Mouse (Mus musculus) heart, postnatal 0 days (tissue): ENCODE measurements at regions not wholly inside any gene's neighbourhood (a gene's known extent, or its start where the extent isn't known, plus 50 kb on each side); places are given as distances from the start of the nearest gene placed in this dataset.

Experiments used
- ATAC-seq: fragments of 200-750 bp; cut with Nextera tagmentation; 2 replicates; pipeline ENCODE4 v1.8.0; 2017; ENCODE audit warnings: low read depth, moderate number of reproducible peaks, moderate library complexity; ENCODE audit not compliant: insufficient read depth
- DNase-seq: peaks from one replicate; pipeline ENCODE4 v3.0.0-alpha.2; 2016; ENCODE audit warnings: low spot score
- H3K27ac ChIP-seq: fragments of 300-500 bp; sonication (generic); 2 replicates; pipeline ENCODE4 v1.5.1; 2014; ENCODE audit warnings: low read depth, mild to moderate bottlenecking
- H3K27me3 ChIP-seq: fragments of 300-500 bp; sonication (generic); 2 replicates; pipeline ENCODE4 v1.6.1; 2014; ENCODE audit warnings: low read length, mixed read lengths; ENCODE audit not compliant: control insufficient read depth, insufficient read depth
- H3K36me3 ChIP-seq: fragments of 300-500 bp; sonication (generic); replicated peaks from 2 replicates; pipeline ENCODE4 v1.6.1; 2014; ENCODE audit warnings: low read length, mixed read lengths; ENCODE audit not compliant: control insufficient read depth, insufficient read depth
- H3K4me1 ChIP-seq: fragments of 300-500 bp; sonication (generic); 2 replicates; pipeline ENCODE4 v1.6.1; 2014; ENCODE audit warnings: antibody characterized with exemption; ENCODE audit not compliant: control insufficient read depth, insufficient read depth
- H3K4me2 ChIP-seq: fragments of 300-500 bp; sonication (generic); 2 replicates; pipeline ENCODE4 v1.6.1; 2014; ENCODE audit warnings: low read depth, mild to moderate bottlenecking, low read length, moderate library complexity
- H3K4me3 ChIP-seq: fragments of 300-500 bp; sonication (generic); 2 replicates; pipeline ENCODE4 v1.5.1; 2014; ENCODE audit warnings: low read depth, low read length
- H3K9ac ChIP-seq: fragments of 300-500 bp; sonication (generic); replicated peaks from 2 replicates; pipeline ENCODE4 v1.6.1; 2014; ENCODE audit warnings: low read depth, low read length, mixed read lengths
- H3K9me3 ChIP-seq: fragments of 300-500 bp; sonication (generic); replicated peaks from 2 replicates; pipeline ENCODE4 v1.6.1; 2016; ENCODE audit warnings: low read length; ENCODE audit not compliant: control insufficient read depth
- CTCF ChIP-seq: IDR thresholded peaks from 2 replicates; pipeline ENCODE4 v1.5.1; 2016; ENCODE audit warnings: antibody characterized with exemption, control low read depth, low read depth
- EP300 ChIP-seq: IDR thresholded peaks from 2 replicates; pipeline ENCODE4 v1.6.1; 2016; ENCODE audit warnings: antibody characterized with exemption, low read depth
- WGBS: fragments of 180-500 bp; shearing (Covaris S2); extraction: QIAGEN DNeasy Blood & Tissue Kit; methylation state at CpG from one replicate; pipeline ENCODE4 v1.1.7; 2014; 5-methylcytosine and 5-hydroxymethylcytosine counted together

DNA sequence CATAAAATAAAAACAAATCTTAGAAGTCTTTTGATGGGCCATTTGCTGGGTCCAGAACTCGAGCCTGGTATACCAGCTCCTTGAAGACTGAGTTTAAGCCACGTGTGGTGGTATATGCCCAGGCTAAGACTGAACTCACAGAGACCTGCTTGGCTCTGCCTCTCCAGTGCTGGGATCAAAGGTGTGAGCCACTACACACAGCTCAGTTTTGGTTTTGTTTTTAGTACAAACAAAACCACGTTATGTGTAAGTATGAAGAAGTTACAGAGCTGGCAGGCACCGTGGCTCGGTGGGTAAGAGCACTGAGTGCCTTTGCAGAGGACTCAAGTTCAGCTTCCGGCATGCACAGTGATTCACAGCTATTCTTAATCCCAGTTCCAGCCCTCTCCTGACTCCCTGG, 75.6 kb downstream of the Wdr5 start:
- H3K27me3 ChIP-seq, result no peaks in the 10 kb centered on the region
- no peak overlapping the region for H3K4me3 ChIP-seq
- H3K36me3 ChIP-seq, result no peaks in the 10 kb centered on the region
- ATAC-seq (no peak), DNase-seq (no peak)
- no peak for TF ChIP-seq CTCF
- no peak overlapping the region for H3K9ac ChIP-seq
- no peaks in the 10 kb centered on the region for H3K4me1 ChIP-seq
- H3K9me3 ChIP-seq, result no peaks in the 10 kb centered on the region
- no peak overlapping the region for H3K4me2 ChIP-seq
- no peak overlapping the region for H3K27ac ChIP-seq
- WGBS, result 74% methylated on average over 6 of the region's 6 CpGs

DNA sequence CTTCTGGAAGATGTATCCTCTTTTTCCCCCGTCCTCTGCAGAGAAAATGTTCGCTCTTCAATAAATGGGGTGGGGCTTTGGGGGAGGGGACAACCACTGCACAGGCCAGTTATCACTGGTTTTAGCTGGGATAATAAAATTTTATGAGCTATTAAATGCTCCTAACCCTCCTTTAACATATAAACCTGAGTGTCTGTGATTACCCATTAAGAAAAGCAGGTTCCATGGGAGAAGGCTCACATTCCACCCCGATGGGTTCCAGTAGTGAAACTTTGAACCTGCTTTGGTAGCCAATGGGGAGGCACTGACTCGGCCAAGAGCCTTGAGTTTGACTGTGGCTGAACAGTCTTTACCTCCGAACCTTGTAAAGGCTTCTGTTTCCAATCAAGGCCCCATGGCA, 76.7 kb downstream of the Wdr5 start:
- ATAC-seq (no peak), DNase-seq (no peak)
- no peak overlapping the region for H3K4me3 ChIP-seq
- H3K4me2 ChIP-seq, result no peak overlapping the region
- WGBS, result 90% methylated on average over 5 of the region's 5 CpGs
- no peaks in the 10 kb centered on the region for H3K9me3 ChIP-seq
- no peak overlapping the region for H3K9ac ChIP-seq
- H3K36me3 ChIP-seq, result no peaks in the 10 kb centered on the region
- H3K27me3 ChIP-seq, result no peaks in the 10 kb centered on the region
- no peaks in the 10 kb centered on the region for H3K4me1 ChIP-seq
- no peak overlapping the region for H3K27ac ChIP-seq
- TF ChIP-seq CTCF (no peak), EP300 (no peak)

DNA sequence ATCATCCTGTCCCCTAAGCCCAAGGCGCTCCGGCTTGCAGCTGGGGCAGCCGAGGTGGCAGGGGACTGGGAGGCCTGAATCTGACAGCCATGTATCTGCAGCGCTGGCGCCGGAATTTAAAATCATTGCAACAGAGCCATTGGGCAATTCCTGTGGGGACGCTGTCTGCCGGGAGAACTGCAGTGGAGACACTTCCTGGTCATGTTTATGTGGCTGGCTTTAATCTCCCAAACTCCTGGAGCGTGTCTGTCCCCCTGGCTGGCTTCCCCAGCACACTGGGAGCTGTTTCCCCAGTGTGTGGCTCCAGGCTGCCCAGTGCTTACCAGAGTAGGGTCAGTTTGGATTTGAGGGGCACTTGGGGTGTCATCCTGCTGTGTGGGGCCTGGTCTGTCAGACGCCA, 78.4 kb downstream of the Wdr5 start:
- H3K27ac ChIP-seq, result peak overlapping the region; percentile 23; the same call in 1 of the 2 replicates
- no peaks in the 10 kb centered on the region for H3K36me3 ChIP-seq
- H3K9me3 ChIP-seq, result no peaks in the 10 kb centered on the region
- TF ChIP-seq EP300 (no peak), CTCF (0 out of 2 replicates have a peak, but pooled peaks have one; percentile 4)
- H3K27me3 ChIP-seq, result no peaks in the 10 kb centered on the region
- no peak overlapping the region for H3K9ac ChIP-seq
- 42% methylated on average over 10 of the region's 10 CpGs for whole genome bisulfite sequencing
- H3K4me3 ChIP-seq, result no peak overlapping the region
- peak; percentile 51 for DNase-seq
- peak; percentile 13; the same call in 1 of the 2 replicates for ATAC-seq
- H3K4me2 ChIP-seq, result no peak overlapping the region
- no peaks in the 10 kb centered on the region for H3K4me1 ChIP-seq

DNA sequence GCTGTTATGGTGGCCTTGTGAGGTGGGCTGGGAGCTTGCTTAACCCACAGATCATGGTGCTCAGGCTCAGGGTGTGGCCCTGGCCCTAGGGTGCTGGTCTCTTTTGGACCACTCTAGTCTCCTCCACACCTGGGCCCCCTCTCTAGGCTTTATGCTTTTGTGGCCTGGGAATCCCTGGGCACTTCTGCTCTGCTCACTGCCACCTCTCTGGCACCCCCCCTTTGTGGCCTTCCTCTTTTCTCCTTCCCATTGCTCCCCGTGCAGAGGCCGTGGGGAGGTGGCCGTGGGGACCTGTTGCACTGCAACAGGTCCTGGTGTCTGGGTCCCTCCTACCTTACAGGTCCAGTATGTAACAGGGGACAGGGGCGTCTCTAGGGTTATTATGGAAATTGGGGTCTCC, 80.3 kb downstream of the Wdr5 start:
- no peak for ATAC-seq
- Histone ChIP-seq H3K9ac (no peak overlapping the region), H3K4me3 (no peak overlapping the region), H3K4me2 (no peak overlapping the region), H3K9me3 (no peaks in the 10 kb centered on the region), H3K36me3 (no peaks in the 10 kb centered on the region), H3K27ac (no peak overlapping the region), H3K4me1 (0 out of 2 replicates have a peak, but pooled peaks cover 5% of the 10 kb centered on the region), H3K27me3 (no peaks in the 10 kb centered on the region)
- DNase-seq, result no peak
- 86% methylated on average over 4 of the region's 4 CpGs for WGBS
- no peak for TF ChIP-seq EP300
- no peak for TF ChIP-seq CTCF

DNA sequence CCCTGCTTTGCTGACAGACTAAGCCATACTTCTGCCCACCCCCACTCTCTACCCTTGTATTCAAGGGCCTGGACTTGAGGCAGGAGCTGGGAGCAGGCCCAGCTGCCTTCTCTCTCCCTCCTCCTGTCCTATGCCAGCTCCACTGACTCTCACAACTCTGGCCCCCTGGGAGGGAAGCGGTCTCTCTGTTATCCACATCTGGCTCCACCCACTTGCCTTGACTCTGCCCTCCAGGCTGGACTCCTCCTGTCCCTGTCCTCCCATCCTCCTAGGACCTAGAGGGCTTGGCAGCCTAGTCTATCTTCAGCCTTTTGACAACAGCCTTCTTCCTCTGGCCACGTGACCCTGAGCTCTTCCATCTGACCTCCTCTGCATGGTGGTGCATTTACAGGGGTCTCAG, 80.0 kb upstream of the Rxra start:
- 0 out of 2 replicates have a peak, but pooled peaks cover 5% of the 10 kb centered on the region for H3K4me1 ChIP-seq
- H3K4me2 ChIP-seq, result no peak overlapping the region
- H3K36me3 ChIP-seq, result no peaks in the 10 kb centered on the region
- ATAC-seq, result no peak; the same call in 1 of the 2 replicates
- H3K4me3 ChIP-seq, result no peak overlapping the region
- no peak overlapping the region for H3K27ac ChIP-seq
- 55% methylated on average over 2 of the region's 2 CpGs for WGBS
- H3K9me3 ChIP-seq, result no peaks in the 10 kb centered on the region
- peaks cover 1% of the 10 kb centered on the region; the same call in 1 of the 2 replicates for H3K27me3 ChIP-seq
- TF ChIP-seq CTCF (no peak), EP300 (no peak)
- no peak for DNase-seq
- H3K9ac ChIP-seq, result no peak overlapping the region

DNA sequence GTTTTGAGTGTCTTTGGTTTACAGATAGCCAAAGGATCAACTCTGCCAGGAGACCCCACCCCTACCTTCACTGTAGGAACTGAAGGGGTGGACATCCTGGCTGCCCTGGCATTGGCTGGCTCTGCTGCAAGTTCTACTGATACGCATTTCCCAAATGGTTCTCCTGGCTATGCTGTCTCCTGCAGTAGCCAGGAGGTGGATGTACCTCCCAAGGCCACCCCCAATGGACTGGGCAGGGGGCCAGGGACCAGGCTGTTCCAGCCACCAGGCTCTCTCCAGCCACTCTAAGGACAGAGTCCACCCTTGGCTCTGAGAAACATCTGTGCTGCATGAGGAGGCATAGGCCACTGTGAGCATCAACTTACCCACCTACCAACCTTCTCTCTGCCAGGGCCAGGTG, 79.3 kb upstream of the Rxra start:
- no peaks in the 10 kb centered on the region for H3K9me3 ChIP-seq
- ATAC-seq, result no peak
- H3K4me1 ChIP-seq, result 0 out of 2 replicates have a peak, but pooled peaks cover 5% of the 10 kb centered on the region
- DNase-seq, result no peak
- TF ChIP-seq EP300, result no peak
- no peak for TF ChIP-seq CTCF
- peaks cover 4% of the 10 kb centered on the region; the same call in 1 of the 2 replicates for H3K27me3 ChIP-seq
- H3K4me3 ChIP-seq, result no peak overlapping the region
- no peak overlapping the region for H3K4me2 ChIP-seq
- no peaks in the 10 kb centered on the region for H3K36me3 ChIP-seq
- H3K27ac ChIP-seq, result no peak overlapping the region
- no peak overlapping the region for H3K9ac ChIP-seq
- 88% methylated on average over 1 of the region's 1 CpGs for WGBS
